Mouse (Mus musculus): ENCODE results near the gene Ntrk2. TPM values are rescaled to one million over a fixed set of nuclear protein-coding genes. Genes with fewer than 3 reads are reported as not detected.

Ntrk2 gene
- total and polyA plus RNA-seq, 3 experiments: under 0.01 TPM; not detected in 2

Other genes starting within 250 kb of the Ntrk2 start
- not detected in 2 replicates for gene Slc28a3, start 195.7 kb upstream of the Ntrk2 start, total RNA-seq (2012; rRNA removed)
- 1 to 10 TPM in 1 of 2 experiments, not detected in 1; 1.4 TPM for gene Slc28a3, start 195.7 kb upstream of the Ntrk2 start, polyA plus RNA-seq (2012; ENCODE audit: insufficient read depth in 1 of 2, insufficient read length in 2 of 2, low read depth in 1 of 2, low replicate concordance in 2 of 2, missing spikeins in 1 of 2)